17 mouse cellular contexts compared by ENCODE assay signal in the genomic region with DNA sequence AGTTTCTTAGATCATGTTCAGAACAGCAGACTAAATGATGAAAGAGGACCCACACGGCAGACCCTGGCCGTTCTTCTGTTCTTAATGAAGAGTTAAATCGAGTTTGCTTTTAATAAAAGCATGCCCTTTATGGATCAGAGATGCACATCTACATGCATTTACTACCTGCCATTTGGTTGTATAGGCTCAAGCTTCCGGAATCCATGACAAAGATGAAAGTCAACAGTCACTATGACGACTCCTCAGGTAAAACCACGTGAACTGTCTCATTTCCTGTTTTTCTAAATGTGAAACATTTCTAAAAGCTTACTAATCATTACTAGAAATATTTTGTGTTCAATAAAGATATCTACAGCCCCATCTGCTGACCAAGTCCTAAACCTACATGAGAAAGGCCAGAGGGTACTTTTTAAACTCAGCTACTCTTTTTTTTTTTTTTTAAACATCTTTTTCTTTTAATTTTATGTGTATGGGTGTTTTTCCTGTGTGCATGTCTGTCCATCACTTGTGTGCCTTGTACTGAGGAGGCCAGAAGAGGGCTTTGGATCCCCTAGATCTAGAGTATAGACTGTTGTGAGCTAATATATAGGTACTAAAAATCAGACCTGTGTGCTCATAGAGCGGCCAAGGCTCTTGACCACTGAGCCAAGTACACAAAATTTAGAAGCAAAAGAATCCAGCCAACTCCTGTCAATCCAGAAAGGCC. TPM values are rescaled to one million over a fixed set of nuclear protein-coding genes. Genes with fewer than 3 reads are reported as not detected.
DNase-seq lines count a peak whose midpoint lies in the region; TF ChIP-seq lines count a peak whose summit lies in the region.
"Had no signal": no experiment of that assay in that cellular context is flagged by ENCODE, and none has a peak within 500 bp of the region (broad histone marks: within the 10 kb centered on the region; RNA-seq: fewer than 3 reads in every experiment).

No protein-coding gene starts in this region.

- DNase-seq in left cerebral cortex, adult 2 months (ENCODE audit: extremely low spot score in 1 of 2, low spot score in 2 of 2), result no peak
- no peak for DNase-seq in left cerebral cortex, adult 11 months (ENCODE audit: low spot score)
- DNase-seq in 3T3-L1 (ENCODE audit: low read depth, low spot score) (peak; percentile 5), 416B (ENCODE audit: low read depth) (peak; percentile 42)
- peak; percentile 84 for DNase-seq in induced T-regulatory cell, adult 2 months (ENCODE audit: low read depth)
- no peak for DNase-seq in adrenal gland, adult 8-10 months
- DNase-seq in spleen, postnatal 14 days (ENCODE audit: low spot score in 2 of 2), result no peak
- DNase-seq: adrenal gland, postnatal 25 days; cerebellum, adult 8-10 months; kidney, adult 9 months; kidney, postnatal 4 days; layer of hippocampus, postnatal 36 days; liver, embryonic 13.5 days; lung, postnatal 10 days had no signal

- no peak overlapping the region for H3K4me3 ChIP-seq in left cerebral cortex, adult 2 months
- H3K4me3 ChIP-seq: embryonic facial prominence, embryonic 13.5 days; hindbrain, embryonic 15.5 days; liver, embryonic 13.5 days; midbrain, embryonic 12.5 days had no signal

- H3K27ac ChIP-seq in left cerebral cortex, adult 2 months, result no peak overlapping the region; the same call in 1 of the 2 replicates
- H3K27ac ChIP-seq: embryonic facial prominence, embryonic 13.5 days; hindbrain, embryonic 15.5 days; liver, embryonic 13.5 days; midbrain, embryonic 12.5 days had no signal

- intact Hi-C loops in left cerebral cortex, adult 2 months (cut with DNase I), result no loop called here

- peak; percentile 27 for TF ChIP-seq CTCF in left cerebral cortex, adult 2 months (IDR thresholded peaks at IDR 0.05)

RNA-seq across cellular contexts. Expression of a gene that starts 40.0 kb away (rescaled TPM):
- 100 to 1,000 TPM in 1 of 2 experiments, 10 to 100 TPM in 1; 98.0 to 106 TPM for total RNA-seq in left cerebral cortex, adult 2 months (2021)
- total RNA-seq in adrenal gland, adult 8-10 months (2022), result 10 to 100 TPM; 44.7 to 54.1 (median 49.6) TPM

RNA-seq across cellular contexts. Expression of a gene that starts 53.6 kb away (rescaled TPM):
- total RNA-seq in left cerebral cortex, adult 2 months (2021), result 10 to 100 TPM; 32.6 to 35.1 TPM
- total RNA-seq in adrenal gland, adult 8-10 months (2022), result 10 to 100 TPM; 38.3 to 87.2 (median 74.2) TPM

Comparison
In these comparisons a context has a peak if more than half of its experiments do, and no peak if none do; other contexts are left out.
1. DNase-seq: peak in 3T3-L1 (single experiment), 416B (single experiment) and induced T-regulatory cell, adult 2 months (single experiment); none in left cerebral cortex, adult 2 months (0 of 2), left cerebral cortex, adult 11 months (single experiment), adrenal gland, adult 8-10 months (single experiment) and spleen, postnatal 14 days (0 of 2).